20 mouse cellular contexts compared by ENCODE assay signal in genomic region chr10:17531021-17531420, GRCm38 (mm10).
DNase-seq lines count a peak whose midpoint lies in the region; ATAC-seq lines count a peak whose summit lies in the region.
"Had no signal": no experiment of that assay in that cellular context is flagged by ENCODE, and none has a peak within 500 bp of the region (broad histone marks: within the 10 kb centered on the region; RNA-seq: fewer than 3 reads in every experiment).

No protein-coding gene starts in this region.

- no peak overlapping the region for H3K9ac ChIP-seq in heart, embryonic 12.5 days
- H3K9ac ChIP-seq: embryonic facial prominence, embryonic 12.5 days; forebrain, embryonic 15.5 days; liver, embryonic 15.5 days; stomach, embryonic 15.5 days had no signal

- no peak overlapping the region for H3K4me2 ChIP-seq in heart, embryonic 12.5 days
- H3K4me2 ChIP-seq: embryonic facial prominence, embryonic 12.5 days; forebrain, embryonic 15.5 days; liver, embryonic 15.5 days; stomach, embryonic 15.5 days had no signal

- DNase-seq in kidney, adult 8-10 months, result peak; percentile 37 to 66
- DNase-seq in kidney, postnatal 10 days, result no peak
- DNase-seq in 3T3-L1 (ENCODE audit: low read depth, low spot score), result peak; percentile 58
- peak; percentile 39 for DNase-seq in lung, postnatal 14 days
- DNase-seq in adrenal gland, adult 8-10 months, result no peak
- no peak for DNase-seq in hindbrain, embryonic 10.5 days (ENCODE audit: low spot score)
- DNase-seq: adrenal gland, postnatal 14 days; cerebellum, adult 2 months; gastrocnemius, postnatal 36 days; thymus, postnatal 14 days had no signal

- 41% methylated on average over 3 of the region's 3 CpGs for WGBS in heart, embryonic 12.5 days
- WGBS in hindbrain, embryonic 10.5 days, result 88% methylated on average over 3 of the region's 3 CpGs

- peaks cover 4% of the 10 kb centered on the region for H3K9me3 ChIP-seq in heart, embryonic 12.5 days (replicated peaks)
- H3K9me3 ChIP-seq in hindbrain, embryonic 10.5 days, result no peaks in the 10 kb centered on the region
- H3K9me3 ChIP-seq: embryonic facial prominence, embryonic 12.5 days; forebrain, embryonic 15.5 days; G1E; liver, embryonic 15.5 days; stomach, embryonic 15.5 days had no signal

- no peaks in the 10 kb centered on the region for H3K36me3 ChIP-seq in heart, embryonic 12.5 days
- H3K36me3 ChIP-seq in hindbrain, embryonic 10.5 days, result no peaks in the 10 kb centered on the region
- H3K36me3 ChIP-seq: embryonic facial prominence, embryonic 12.5 days; forebrain, embryonic 15.5 days; G1E; liver, embryonic 15.5 days; stomach, embryonic 15.5 days had no signal

- peak; percentile 45 for ATAC-seq in heart, embryonic 12.5 days (ENCODE audit: insufficient number of reproducible peaks, low FRiP score)
- ATAC-seq: CD4-positive, CD25-positive, alpha-beta regulatory T cell, adult 4 months; forebrain, embryonic 15.5 days; hindbrain, embryonic 16.5 days; intestine, postnatal 0 days; midbrain, embryonic 16.5 days had no signal

- no peak overlapping the region for H3K4me3 ChIP-seq in heart, embryonic 12.5 days
- no peak overlapping the region for H3K4me3 ChIP-seq in hindbrain, embryonic 10.5 days
- H3K4me3 ChIP-seq: embryonic facial prominence, embryonic 12.5 days; forebrain, embryonic 15.5 days; liver, embryonic 15.5 days; stomach, embryonic 15.5 days had no signal

- H3K27me3 ChIP-seq in heart, embryonic 12.5 days (replicated peaks), result no peaks in the 10 kb centered on the region
- no peaks in the 10 kb centered on the region for H3K27me3 ChIP-seq in hindbrain, embryonic 10.5 days (ENCODE audit: insufficient read depth, poor library complexity, severe bottlenecking)
- H3K27me3 ChIP-seq: embryonic facial prominence, embryonic 12.5 days; forebrain, embryonic 15.5 days; liver, embryonic 15.5 days; stomach, embryonic 15.5 days had no signal

- no peak overlapping the region for H3K27ac ChIP-seq in heart, embryonic 12.5 days (ENCODE audit: poor library complexity, severe bottlenecking)
- H3K27ac ChIP-seq in hindbrain, embryonic 10.5 days, result no peak overlapping the region
- H3K27ac ChIP-seq: embryonic facial prominence, embryonic 12.5 days; forebrain, embryonic 15.5 days; liver, embryonic 15.5 days; stomach, embryonic 15.5 days had no signal

- H3K4me1 ChIP-seq in heart, embryonic 12.5 days (replicated peaks), result peaks cover 18% of the 10 kb centered on the region
- no peaks in the 10 kb centered on the region for H3K4me1 ChIP-seq in hindbrain, embryonic 10.5 days (replicated peaks)
- H3K4me1 ChIP-seq: embryonic facial prominence, embryonic 12.5 days; forebrain, embryonic 15.5 days; liver, embryonic 15.5 days had no signal

Comparison
In these comparisons a context has a peak if more than half of its experiments do, and no peak if none do; other contexts are left out.
1. DNase-seq: peak in kidney, adult 8-10 months (2 of 2), 3T3-L1 (single experiment) and lung, postnatal 14 days (single experiment); none in kidney, postnatal 10 days (single experiment), adrenal gland, adult 8-10 months (single experiment) and hindbrain, embryonic 10.5 days (single experiment).